Mouse (Mus musculus) spleen, adult 18-20 months (tissue): ENCODE measurements at regions not wholly inside any gene's neighbourhood (a gene's known extent, or its start where the extent isn't known, plus 50 kb on each side); places are given as distances from the start of the nearest gene placed in this dataset.

ENCODE experiments used
- DNase-seq, 2 experiments: peaks; one replicate each; pipeline ENCODE4 v3.0.0; 2022; ENCODE audit warnings: mixed read lengths in 2 of 2

GRCm38 (mm10) chr2:171800511-171801268, 242.6 kb downstream of the Cbln4 start:
- no peak for DNase-seq

- DNase-seq = no peak
These were observed 243.9 kb downstream of the Cbln4 start for GRCm38 (mm10) chr2:171799351-171799750.

GRCm38 (mm10) chr2:171790686-171791085, 252.6 kb downstream of the Cbln4 start:
- no peak for DNase-seq

GRCm38 (mm10) chr2:171766193-171766930, 276.9 kb downstream of the Cbln4 start:
- no peak for DNase-seq

- no peak for DNase-seq
These were observed 278.2 kb downstream of the Cbln4 start for GRCm38 (mm10) chr2:171765071-171765470.

- DNase-seq = no peak
These were observed 289.8 kb downstream of the Cbln4 start for GRCm38 (mm10) chr2:171753502-171753901.

GRCm38 (mm10) chr2:171747162-171747561, 296.1 kb downstream of the Cbln4 start:
- no peak for DNase-seq

- DNase-seq = no peak
These were observed 300.2 kb downstream of the Cbln4 start for GRCm38 (mm10) chr2:171743111-171743510.

- DNase-seq = no peak
These were observed 300.6 kb downstream of the Cbln4 start for GRCm38 (mm10) chr2:171742706-171743105.

- DNase-seq = no peak
These were observed 305.5 kb downstream of the Cbln4 start for GRCm38 (mm10) chr2:171737761-171738160.

- no peak for DNase-seq
These were observed 308.2 kb downstream of the Cbln4 start for GRCm38 (mm10) chr2:171735061-171735490.

GRCm38 (mm10) chr2:171734634-171734987, 308.7 kb downstream of the Cbln4 start:
- no peak for DNase-seq

- DNase-seq = no peak
These were observed 309.2 kb downstream of the Cbln4 start for GRCm38 (mm10) chr2:171733965-171734633.

- DNase-seq = no peak
These were observed 324.0 kb downstream of the Cbln4 start for GRCm38 (mm10) chr2:171719269-171719668.

GRCm38 (mm10) chr2:171718855-171719254, 324.4 kb downstream of the Cbln4 start:
- no peak for DNase-seq

- no peak for DNase-seq
These were observed 330.3 kb downstream of the Cbln4 start for GRCm38 (mm10) chr2:171712816-171713570.

GRCm38 (mm10) chr2:171693526-171693925, 349.7 kb downstream of the Cbln4 start:
- DNase-seq = no peak

GRCm38 (mm10) chr2:171690781-171691180, 352.5 kb downstream of the Cbln4 start:
- no peak for DNase-seq

- no peak for DNase-seq
These were observed 354.2 kb downstream of the Cbln4 start for GRCm38 (mm10) chr2:171689102-171689501.

- DNase-seq = no peak
These were observed 365.3 kb downstream of the Cbln4 start for GRCm38 (mm10) chr2:171677998-171678397.

GRCm38 (mm10) chr2:171677128-171677527, 366.1 kb downstream of the Cbln4 start:
- DNase-seq = no peak

GRCm38 (mm10) chr2:171676083-171676482, 367.2 kb downstream of the Cbln4 start:
- DNase-seq = no peak

- no peak for DNase-seq
These were observed 367.9 kb downstream of the Cbln4 start for GRCm38 (mm10) chr2:171675411-171675810.
